Mouse (Mus musculus) heart, embryonic 14.5 days (tissue): Measurements from ENCODE around the gene Cyp1b1. TPM values are rescaled to one million over a fixed set of nuclear protein-coding genes. Genes with fewer than 3 reads are reported as not detected.

ENCODE experiments used
- polyA plus RNA-seq: library from polyadenylated mRNA; unstranded; fragments of >200 nt; fragmentation: Nextera tagmentation; extraction: Ambion mirVana; gene quantifications from 2 replicates; pipeline ENCODE4 v1.2.1, GENCODE M21; 2014

Gene Cyp1b1
- polyA plus RNA-seq, 1 experiment from 2014 or later, result 1.1 TPM

Other genes starting within 250 kb of the Cyp1b1 start
- gene Rmdn2, start 103.2 kb downstream of the Cyp1b1 start, polyA plus RNA-seq, result 13.4 and 15.7 TPM in 2 replicates
- 26.7 and 26.9 TPM in 2 replicates for gene Atl2, start 181.1 kb upstream of the Cyp1b1 start, polyA plus RNA-seq